Mouse (Mus musculus) limb, embryonic 13.5 days (tissue): ENCODE data around the gene Acsm3. TPM values are rescaled to one million over a fixed set of nuclear protein-coding genes. Genes with fewer than 3 reads are reported as not detected.

Experiments used
- ATAC-seq: fragments of 200-750 bp; cut with Nextera tagmentation; 2 replicates; pipeline ENCODE4 v1.8.0; 2017; ENCODE audit warnings: low read depth, moderate number of reproducible peaks, moderate TSS enrichment; ENCODE audit not compliant: low FRiP score
- H3K27ac ChIP-seq: fragments of 300-500 bp; sonication (generic); 2 replicates; pipeline ENCODE4 v1.5.1; 2015; ENCODE audit warnings: inconsistent platforms, mild to moderate bottlenecking, moderate library complexity
- H3K27me3 ChIP-seq: fragments of 300-500 bp; sonication (generic); 2 replicates; pipeline ENCODE4 v1.6.1; 2015; ENCODE audit warnings: mild to moderate bottlenecking, inconsistent platforms
- H3K36me3 ChIP-seq: fragments of 300-500 bp; sonication (generic); 2 replicates; pipeline ENCODE4 v1.6.1; 2015; ENCODE audit warnings: inconsistent platforms, mild to moderate bottlenecking, moderate library complexity
- H3K4me1 ChIP-seq: fragments of 300-500 bp; sonication (generic); 2 replicates; pipeline ENCODE4 v1.6.1; 2015; ENCODE audit warnings: inconsistent platforms
- H3K4me2 ChIP-seq: fragments of 300-500 bp; sonication (generic); replicated peaks from 2 replicates; pipeline ENCODE4 v1.6.1; 2015; ENCODE audit warnings: inconsistent platforms, mild to moderate bottlenecking, moderate library complexity
- H3K4me3 ChIP-seq: fragments of 300-500 bp; sonication (generic); 2 replicates; pipeline ENCODE4 v1.5.1; 2015; ENCODE audit warnings: moderate library complexity, mild to moderate bottlenecking, inconsistent platforms
- H3K9ac ChIP-seq: fragments of 300-500 bp; sonication (generic); 2 replicates; pipeline ENCODE4 v1.6.1; 2015; ENCODE audit warnings: mild to moderate bottlenecking, inconsistent platforms
- H3K9me3 ChIP-seq: fragments of 300-500 bp; sonication (generic); 2 replicates; pipeline ENCODE4 v1.6.1; 2016; ENCODE audit warnings: inconsistent platforms
- WGBS: fragments of 180-500 bp; shearing (Covaris S2); methylation state at CpG from one replicate; pipeline ENCODE4 v1.1.7; 2015; 5-methylcytosine and 5-hydroxymethylcytosine counted together
- polyA plus RNA-seq: library from polyadenylated mRNA; unstranded; fragments of >200 nt; fragmentation: Nextera tagmentation; extraction: Ambion mirVana; gene quantifications from 2 replicates; pipeline ENCODE4 v1.2.1, GENCODE M21; 2015

The Acsm3 gene
- polyA plus RNA-seq, 1 experiment from 2014 or later, result 0.32 TPM

DNA sequence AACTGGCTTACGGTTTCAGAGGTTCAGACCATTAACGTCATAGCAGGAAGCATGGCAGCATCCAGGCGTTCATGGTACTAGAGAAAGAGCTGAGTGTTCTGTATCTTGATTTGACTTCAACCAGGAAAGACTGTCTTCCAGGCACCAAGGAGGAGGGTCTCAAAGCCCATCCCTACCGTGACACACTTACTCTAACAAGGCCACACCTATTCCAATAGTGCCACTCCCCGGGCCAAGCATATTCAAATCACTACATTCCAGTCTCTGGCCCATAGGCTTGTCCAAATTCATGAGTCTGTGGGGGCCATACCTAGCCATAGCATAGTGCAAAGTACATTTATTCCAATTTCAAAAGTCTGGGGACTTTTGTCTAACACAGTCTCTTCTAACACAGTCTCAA lies 46.7 kb downstream of the Acsm3 start:
- H3K4me2 ChIP-seq, result no peak overlapping the region
- no peaks in the 10 kb centered on the region for H3K9me3 ChIP-seq
- no peaks in the 10 kb centered on the region for H3K4me1 ChIP-seq
- no peak for ATAC-seq
- no peak overlapping the region for H3K4me3 ChIP-seq
- H3K9ac ChIP-seq, result no peak overlapping the region
- 91% methylated on average over 5 of the region's 5 CpGs for WGBS
- H3K27me3 ChIP-seq, result no peaks in the 10 kb centered on the region
- H3K27ac ChIP-seq, result no peak overlapping the region
- peaks cover 54% of the 10 kb centered on the region for H3K36me3 ChIP-seq

DNA sequence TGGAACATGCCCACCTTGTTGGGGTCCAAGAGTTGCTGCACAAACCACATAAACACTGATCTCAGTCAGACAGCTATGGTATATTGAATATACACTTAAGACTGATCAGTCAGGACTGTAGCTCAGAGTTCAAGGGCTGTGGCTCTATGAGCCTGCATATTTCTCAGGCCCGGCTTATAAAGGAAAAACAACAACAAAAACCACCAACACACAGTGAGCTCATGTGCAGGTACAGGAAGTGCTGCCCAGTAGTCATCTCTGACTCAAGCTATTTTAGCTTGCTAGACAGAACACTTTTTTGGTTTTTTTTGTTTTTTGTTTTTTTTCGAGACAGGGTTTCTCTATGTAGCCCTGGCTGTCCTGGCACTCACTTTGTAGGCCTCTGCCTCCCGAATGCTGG lies 48.0 kb downstream of the Acsm3 start:
- Histone ChIP-seq H3K4me2 (no peak overlapping the region), H3K4me1 (no peaks in the 10 kb centered on the region), H3K36me3 (peaks cover 59% of the 10 kb centered on the region), H3K27me3 (no peaks in the 10 kb centered on the region), H3K9ac (no peak overlapping the region), H3K4me3 (no peak overlapping the region), H3K27ac (no peak overlapping the region), H3K9me3 (no peaks in the 10 kb centered on the region)
- 94% methylated on average over 3 of the region's 3 CpGs for WGBS
- ATAC-seq, result no peak

DNA sequence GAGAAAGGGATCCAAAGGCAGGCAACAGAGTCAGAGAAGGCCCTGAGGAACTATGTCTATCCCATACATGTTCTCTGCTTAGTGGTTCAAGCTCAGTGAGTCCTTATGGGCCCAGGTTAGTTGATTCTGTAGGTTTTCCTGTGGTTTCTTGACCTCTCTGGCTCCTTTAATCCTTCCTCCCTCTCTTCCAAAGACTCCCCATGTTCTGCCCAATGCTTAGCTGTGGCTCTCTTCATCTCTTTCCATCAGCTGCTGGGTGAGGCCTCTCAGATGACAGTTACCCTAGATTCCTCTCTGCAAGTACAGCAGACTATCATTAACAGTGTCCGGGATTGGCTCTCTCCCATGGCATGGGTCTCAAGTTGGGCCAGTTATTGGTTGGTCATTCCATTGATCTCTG lies 74.6 kb downstream of the Acsm3 start:
- H3K4me1 ChIP-seq, result no peaks in the 10 kb centered on the region
- ATAC-seq, result no peak
- H3K4me2 ChIP-seq, result no peak overlapping the region
- no peak overlapping the region for H3K9ac ChIP-seq
- H3K27ac ChIP-seq, result no peak overlapping the region
- H3K36me3 ChIP-seq, result peaks cover 31% of the 10 kb centered on the region
- H3K4me3 ChIP-seq, result no peak overlapping the region
- no peaks in the 10 kb centered on the region for H3K9me3 ChIP-seq
- WGBS, result 88% methylated on average over 1 of the region's 1 CpGs
- no peaks in the 10 kb centered on the region for H3K27me3 ChIP-seq

DNA sequence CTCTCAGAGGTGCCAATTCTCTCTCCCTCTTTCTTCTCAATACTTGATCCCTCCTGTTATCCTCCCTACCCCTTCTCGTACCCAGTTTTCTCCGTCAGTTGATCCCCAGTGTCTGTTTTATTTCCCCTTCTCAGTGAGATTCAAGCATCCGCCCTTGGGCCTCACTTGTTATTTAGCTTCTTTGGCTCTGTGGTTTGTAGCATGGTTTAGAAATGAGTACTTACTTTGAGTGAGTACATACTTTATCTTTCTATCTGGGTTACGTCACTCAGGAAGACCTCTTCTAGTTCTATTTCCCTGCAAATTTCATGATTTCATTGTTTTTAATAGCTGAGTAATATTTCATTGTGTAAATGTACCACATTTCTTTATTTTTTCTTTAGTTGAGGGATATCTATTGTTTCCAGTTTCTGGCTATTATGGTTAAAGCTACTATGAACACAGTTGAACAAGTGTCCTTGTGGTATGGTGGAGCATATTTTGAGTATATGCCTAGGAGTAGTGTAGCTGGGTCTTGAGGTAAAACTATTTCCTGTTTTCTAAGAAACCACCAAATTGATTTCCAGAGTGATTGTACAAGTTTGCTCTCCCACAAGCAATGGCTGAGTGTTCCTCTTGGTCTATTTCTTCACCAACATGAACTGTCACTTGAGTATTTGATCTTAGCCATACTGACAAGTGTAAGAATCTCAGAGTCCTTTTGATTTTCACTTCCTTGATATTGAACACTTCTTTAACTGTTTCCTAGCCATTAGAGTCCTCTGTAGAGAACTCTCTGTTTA lies 75.5 kb downstream of the Acsm3 start:
- no peak overlapping the region for H3K4me3 ChIP-seq
- no peak for ATAC-seq
- no peaks in the 10 kb centered on the region for H3K4me1 ChIP-seq
- 94% methylated on average over 4 of the region's 4 CpGs for WGBS
- H3K9ac ChIP-seq, result no peak overlapping the region
- H3K9me3 ChIP-seq, result no peaks in the 10 kb centered on the region
- peaks cover 32% of the 10 kb centered on the region for H3K36me3 ChIP-seq
- no peaks in the 10 kb centered on the region for H3K27me3 ChIP-seq
- H3K27ac ChIP-seq, result no peak overlapping the region
- no peak overlapping the region for H3K4me2 ChIP-seq

Other genes starting within 250 kb of the Acsm3 start
- gene Acsm5, start 241.5 kb upstream of the Acsm3 start, polyA plus RNA-seq, result not detected in 2 replicates
- gene Pdilt, start 237.4 kb upstream of the Acsm3 start, polyA plus RNA-seq, result not detected in 2 replicates
- gene Acsm2, start 206.6 kb upstream of the Acsm3 start, polyA plus RNA-seq, result not detected in 2 replicates
- not detected in 2 replicates for gene Acsm1, start 153.9 kb upstream of the Acsm3 start, polyA plus RNA-seq
- not detected in 2 replicates for gene Acsm4, start 70.9 kb upstream of the Acsm3 start, polyA plus RNA-seq
- gene Thumpd1, start 40.1 kb upstream of the Acsm3 start, polyA plus RNA-seq, result 76.7 and 80.2 TPM in 2 replicates
- 24.8 and 26.2 TPM in 2 replicates for gene Rexo5, start 33.1 kb downstream of the Acsm3 start, polyA plus RNA-seq
- gene Eri2, start 33.1 kb downstream of the Acsm3 start, polyA plus RNA-seq, result 23.4 and 26.2 TPM in 2 replicates
- gene Lyrm1, start 134.9 kb downstream of the Acsm3 start, polyA plus RNA-seq, result 8.6 and 9.1 TPM in 2 replicates
- gene Dcun1d3, start 135.4 kb downstream of the Acsm3 start, polyA plus RNA-seq, result 14.7 and 14.9 TPM in 2 replicates